Mouse (Mus musculus): ENCODE data around the gene Egflam. TPM values are rescaled to one million over a fixed set of nuclear protein-coding genes. Genes with fewer than 3 reads are reported as not detected.

The Egflam gene
- polyA plus RNA-seq, 1 experiment from 2014 or later: 15.8 TPM

DNA sequence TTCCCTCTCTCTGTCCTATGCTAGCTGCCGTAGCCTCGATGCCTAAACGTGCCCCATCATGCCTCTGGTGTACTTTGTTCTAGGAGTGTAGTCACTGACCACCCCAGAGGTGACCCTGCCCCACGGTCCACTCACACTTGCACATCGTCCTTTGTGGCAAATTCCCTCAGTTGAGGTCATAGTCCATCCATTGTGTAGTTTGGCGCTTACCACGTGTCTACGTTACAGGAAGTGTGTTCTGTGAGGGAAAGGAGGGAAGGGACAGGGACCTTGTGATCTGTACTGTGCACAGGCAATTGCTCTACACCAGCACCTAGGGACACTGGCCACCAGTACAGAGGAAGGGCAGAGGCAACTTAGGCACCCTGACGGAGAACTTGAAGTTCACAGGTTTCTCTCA is 238.3 kb downstream of the Egflam start:
- H3K4me2 ChIP-seq: no peak overlapping the region
- H3K36me3 ChIP-seq: peaks cover 47% of the 10 kb centered on the region
- no peaks in the 10 kb centered on the region for H3K9me3 ChIP-seq
- no peak overlapping the region for H3K4me3 ChIP-seq
- H3K27ac ChIP-seq (replicated peaks): no peak overlapping the region
- 89% methylated on average over 9 of the region's 9 CpGs for WGBS
- no peak for ATAC-seq (ENCODE audit: low read depth)
- no peak overlapping the region for H3K9ac ChIP-seq
- H3K27me3 ChIP-seq: no peaks in the 10 kb centered on the region
- peaks cover 6% of the 10 kb centered on the region for H3K4me1 ChIP-seq (replicated peaks)

- no peak overlapping the region for H3K9ac ChIP-seq
- 97% methylated on average over 6 of the region's 6 CpGs for WGBS
- ATAC-seq (ENCODE audit: low read depth): no peak
Measured at GRCm38 (mm10) chr15:7157658-7158057, 240.5 kb downstream of the Egflam start.

More at GRCm38 (mm10) chr15:7157658-7158057, 240.5 kb downstream of the Egflam start:
- Histone ChIP-seq H3K27ac (replicated peaks) (no peak overlapping the region), H3K4me2 (no peak overlapping the region), H3K36me3 (peaks cover 37% of the 10 kb centered on the region), H3K27me3 (no peaks in the 10 kb centered on the region), H3K9me3 (no peaks in the 10 kb centered on the region), H3K4me1 (replicated peaks) (peaks cover 12% of the 10 kb centered on the region), H3K4me3 (no peak overlapping the region)
